Mouse (Mus musculus): ENCODE measurements around the gene Dclk1. TPM values are rescaled to one million over a fixed set of nuclear protein-coding genes. Genes with fewer than 3 reads are reported as not detected.

The Dclk1 gene
- polyA plus RNA-seq, 1 experiment, result not detected

GRCm38 (mm10) chr3:55244087-55244486 lies 1.9 kb downstream of the Dclk1 start:
- no peak for TF ChIP-seq GATA1 (IDR thresholded peaks at IDR 0.05; ENCODE audit: low read length)

GRCm38 (mm10) chr3:55246618-55247272 lies 4.6 kb downstream of the Dclk1 start:
- TF ChIP-seq GATA1 (IDR thresholded peaks at IDR 0.05; ENCODE audit: low read length), result no peak

GRCm38 (mm10) chr3:55248048-55248447 lies 5.9 kb downstream of the Dclk1 start:
- TF ChIP-seq GATA1 (IDR thresholded peaks at IDR 0.05; ENCODE audit: low read length), result no peak

- no peak for TF ChIP-seq GATA1 (IDR thresholded peaks at IDR 0.05; ENCODE audit: low read length)
Measured at GRCm38 (mm10) chr3:55248508-55248907, 6.3 kb downstream of the Dclk1 start.

GRCm38 (mm10) chr3:55250631-55251030 lies 8.5 kb downstream of the Dclk1 start:
- no peak for TF ChIP-seq GATA1 (IDR thresholded peaks at IDR 0.05; ENCODE audit: low read length)

GRCm38 (mm10) chr3:55260139-55260538 lies 18.0 kb downstream of the Dclk1 start:
- no peak for TF ChIP-seq GATA1 (IDR thresholded peaks at IDR 0.05; ENCODE audit: low read length)

GRCm38 (mm10) chr3:55266091-55266490 lies 23.9 kb downstream of the Dclk1 start:
- TF ChIP-seq GATA1 (IDR thresholded peaks at IDR 0.05; ENCODE audit: low read length), result no peak

GRCm38 (mm10) chr3:55269802-55270201 lies 27.6 kb downstream of the Dclk1 start:
- no peak for TF ChIP-seq GATA1 (IDR thresholded peaks at IDR 0.05; ENCODE audit: low read length)

GRCm38 (mm10) chr3:55270345-55270744 lies 28.2 kb downstream of the Dclk1 start:
- no peak for TF ChIP-seq GATA1 (IDR thresholded peaks at IDR 0.05; ENCODE audit: low read length)

GRCm38 (mm10) chr3:55270920-55271319 lies 28.8 kb downstream of the Dclk1 start:
- TF ChIP-seq GATA1 (IDR thresholded peaks at IDR 0.05; ENCODE audit: low read length), result no peak

- TF ChIP-seq GATA1 (IDR thresholded peaks at IDR 0.05; ENCODE audit: low read length), result no peak
Measured at GRCm38 (mm10) chr3:55272536-55272935, 30.4 kb downstream of the Dclk1 start.

- no peak for TF ChIP-seq GATA1 (IDR thresholded peaks at IDR 0.05; ENCODE audit: low read length)
Measured at GRCm38 (mm10) chr3:55276446-55276845, 34.3 kb downstream of the Dclk1 start.

- TF ChIP-seq GATA1 (IDR thresholded peaks at IDR 0.05; ENCODE audit: low read length), result no peak
Measured at GRCm38 (mm10) chr3:55276851-55277250, 34.7 kb downstream of the Dclk1 start.

GRCm38 (mm10) chr3:55277829-55278228 lies 35.7 kb downstream of the Dclk1 start:
- TF ChIP-seq GATA1 (IDR thresholded peaks at IDR 0.05; ENCODE audit: low read length), result no peak

GRCm38 (mm10) chr3:55279923-55280322 lies 37.8 kb downstream of the Dclk1 start:
- no peak for TF ChIP-seq GATA1 (IDR thresholded peaks at IDR 0.05; ENCODE audit: low read length)

GRCm38 (mm10) chr3:55280471-55280870 lies 38.3 kb downstream of the Dclk1 start:
- TF ChIP-seq GATA1 (IDR thresholded peaks at IDR 0.05; ENCODE audit: low read length), result no peak

- no peak for TF ChIP-seq GATA1 (IDR thresholded peaks at IDR 0.05; ENCODE audit: low read length)
Measured at GRCm38 (mm10) chr3:55284215-55284614, 42.1 kb downstream of the Dclk1 start.

- no peak for TF ChIP-seq GATA1 (IDR thresholded peaks at IDR 0.05; ENCODE audit: low read length)
Measured at GRCm38 (mm10) chr3:55288726-55289125, 46.6 kb downstream of the Dclk1 start.

Data from G1E-ER4 (cell line).